Mouse (Mus musculus) midbrain, embryonic 14.5 days (tissue): ENCODE measurements around the gene Mfap5. TPM values are rescaled to one million over a fixed set of nuclear protein-coding genes. Genes with fewer than 3 reads are reported as not detected.
"Not testable (repeated sequence)": the region's sequence is repeated elsewhere in the genome, so short reads cannot be mapped to it uniquely, and the experiment has no call there.

Source experiments
- ATAC-seq: fragments of 200-750 bp; cut with Nextera tagmentation; 2 replicates; pipeline ENCODE4 v1.8.0; 2017; ENCODE audit warnings: moderate number of reproducible peaks, moderate library complexity; ENCODE audit not compliant: low FRiP score, low TSS enrichment
- DNase-seq: peaks from one replicate; pipeline ENCODE4 v3.0.0-alpha.2; 2015
- H3K27ac ChIP-seq: fragments of 300-500 bp; sonication (generic); replicated peaks from 2 replicates; pipeline ENCODE4 v1.5.1; 2014; ENCODE audit warnings: mild to moderate bottlenecking, low read depth, low read length, moderate library complexity
- H3K27me3 ChIP-seq: fragments of 300-500 bp; sonication (generic); 2 replicates; pipeline ENCODE4 v1.6.1; 2014; ENCODE audit warnings: low read length, control low read depth, mixed read lengths; ENCODE audit not compliant: control insufficient read depth, insufficient read depth
- H3K36me3 ChIP-seq: fragments of 300-500 bp; sonication (generic); 2 replicates; pipeline ENCODE4 v1.6.1; 2014; ENCODE audit warnings: low read length, control low read depth; ENCODE audit not compliant: control insufficient read depth, insufficient read depth
- H3K4me1 ChIP-seq: fragments of 300-500 bp; sonication (generic); 2 replicates; pipeline ENCODE4 v1.6.1; 2014; ENCODE audit warnings: mild to moderate bottlenecking, antibody characterized with exemption, low read length, control low read depth; ENCODE audit not compliant: control insufficient read depth, insufficient read depth
- H3K4me2 ChIP-seq: fragments of 300-500 bp; sonication (generic); 2 replicates; pipeline ENCODE4 v1.6.1; 2014; ENCODE audit warnings: mild to moderate bottlenecking, low read length, moderate library complexity
- H3K4me3 ChIP-seq: fragments of 300-500 bp; sonication (generic); replicated peaks from 2 replicates; pipeline ENCODE4 v1.5.1; 2014; ENCODE audit warnings: low read depth, low read length
- H3K9ac ChIP-seq: fragments of 300-500 bp; sonication (generic); replicated peaks from 2 replicates; pipeline ENCODE4 v1.6.1; 2014; ENCODE audit warnings: mild to moderate bottlenecking, low read length, moderate library complexity
- H3K9me3 ChIP-seq: fragments of 300-500 bp; sonication (generic); 2 replicates; pipeline ENCODE4 v1.6.1; 2016; ENCODE audit warnings: low read length, control low read depth, mixed read lengths; ENCODE audit not compliant: control insufficient read depth
- WGBS: fragments of 180-500 bp; shearing (Covaris S2); extraction: QIAGEN DNeasy Blood & Tissue Kit; methylation state at CpG from one replicate; pipeline ENCODE4 v1.1.7; 2014; 5-methylcytosine and 5-hydroxymethylcytosine counted together
- polyA plus RNA-seq: library from polyadenylated mRNA; unstranded; fragments of >200 nt; fragmentation: Nextera tagmentation; extraction: Ambion mirVana; gene quantifications from 2 replicates; pipeline ENCODE4 v1.2.1, GENCODE M21; 2014

Gene Mfap5
- polyA plus RNA-seq, 1 experiment from 2014 or later: 1.6 TPM

DNA sequence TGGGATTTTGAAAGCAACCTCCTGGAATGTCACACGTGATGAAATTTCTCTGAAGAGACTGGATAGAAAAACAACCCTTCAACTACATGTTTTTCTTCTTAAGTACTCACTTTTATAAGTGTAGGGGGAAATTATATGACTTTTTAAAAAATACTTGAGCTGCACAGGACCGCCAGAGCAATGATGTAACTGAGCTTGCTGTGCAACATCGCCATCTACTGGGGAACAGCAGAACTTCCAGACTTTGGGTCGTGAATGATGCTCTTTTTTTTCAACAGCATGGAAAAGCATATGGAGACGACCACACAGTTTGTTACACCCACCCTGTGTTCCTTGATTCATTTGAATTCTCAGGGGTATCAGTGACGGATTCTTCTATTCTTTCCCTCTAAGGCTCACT, 56.8 kb downstream of the Mfap5 start:
- 3% methylated on average over 6 of the region's 6 CpGs for WGBS
- H3K4me2 ChIP-seq: peak overlapping the region; percentile 43
- peak; percentile 52; the same call in 1 of the 2 replicates for ATAC-seq

DNA sequence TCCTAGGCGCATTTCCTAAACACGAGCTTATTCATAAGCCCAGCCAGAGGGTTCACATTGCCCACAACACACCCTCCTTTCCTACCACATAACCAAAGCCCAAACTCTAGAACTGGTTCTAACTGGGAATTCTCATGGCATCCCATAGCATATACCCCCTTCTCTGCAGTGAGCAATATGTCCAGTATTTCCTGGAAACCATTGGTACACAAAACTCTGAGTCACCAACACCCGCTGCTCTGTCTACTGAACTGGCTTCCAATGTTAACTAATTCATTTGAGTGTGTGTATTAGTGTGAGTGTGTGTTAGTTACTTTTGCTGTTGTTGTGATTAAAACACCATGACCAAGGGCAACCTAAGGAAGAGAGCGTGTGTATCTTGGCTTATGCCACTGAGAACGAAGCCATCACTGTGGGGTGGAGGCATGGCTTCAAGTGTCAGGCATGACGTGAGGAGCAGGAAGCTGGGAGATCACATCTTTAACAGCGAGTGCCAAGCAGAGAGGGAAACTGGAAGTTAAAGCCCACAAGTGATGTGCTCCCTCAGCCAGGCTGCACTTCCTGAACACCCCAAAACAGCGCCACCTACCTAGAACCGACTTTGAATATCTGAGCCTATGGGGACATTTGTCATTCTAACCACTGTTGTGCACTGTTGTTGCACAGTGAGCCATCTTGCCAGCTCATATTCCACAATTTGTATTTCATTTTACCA, 59.6 kb downstream of the Mfap5 start:
- H3K9me3 ChIP-seq: no peaks in the 10 kb centered on the region
- H3K27ac ChIP-seq: no peak overlapping the region
- H3K9ac ChIP-seq: no peak overlapping the region
- H3K27me3 ChIP-seq: no peaks in the 10 kb centered on the region; the same call in 1 of the 2 replicates
- 92% methylated on average over 9 of the region's 9 CpGs for WGBS
- no peak overlapping the region for H3K4me2 ChIP-seq
- H3K36me3 ChIP-seq: no peaks in the 10 kb centered on the region
- no peak for ATAC-seq
- no peak overlapping the region for H3K4me3 ChIP-seq
- DNase-seq: no peak
- H3K4me1 ChIP-seq: no peaks in the 10 kb centered on the region

More for the DNA sequence above, 56.8 kb downstream of the Mfap5 start:
- no peaks in the 10 kb centered on the region for H3K36me3 ChIP-seq
- no peaks in the 10 kb centered on the region; the same call in 1 of the 2 replicates for H3K27me3 ChIP-seq
- H3K4me3 ChIP-seq: 0 out of 2 replicates have a peak overlapping the region, but pooled peaks have one; percentile 7
- no peak overlapping the region; the same call in 1 of the 2 replicates for H3K9ac ChIP-seq
- H3K27ac ChIP-seq: no peak overlapping the region
- H3K9me3 ChIP-seq: no peaks in the 10 kb centered on the region
- DNase-seq: peak; percentile 90
- H3K4me1 ChIP-seq: no peaks in the 10 kb centered on the region

DNA sequence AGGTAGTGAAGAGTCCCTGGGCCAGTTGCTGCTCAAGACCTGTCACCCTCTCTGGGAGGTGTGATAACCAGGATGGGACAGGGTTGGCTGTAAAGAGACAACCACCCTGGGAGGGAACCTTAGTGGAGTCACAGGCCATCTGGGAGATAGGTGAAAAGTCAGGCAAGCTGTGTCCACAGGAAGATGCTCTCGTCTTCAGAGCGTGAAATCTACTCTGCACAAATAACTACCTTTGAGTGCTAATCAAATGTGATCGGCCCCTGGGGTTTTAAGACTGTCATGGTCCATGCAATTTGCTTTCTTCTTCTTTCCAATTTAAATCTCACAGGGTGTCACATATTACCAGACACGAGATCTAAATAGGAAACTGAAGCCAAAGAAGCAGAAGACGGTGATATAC, 63.5 kb downstream of the Mfap5 start:
- Histone ChIP-seq H3K27ac (no peak overlapping the region), H3K4me2 (no peak overlapping the region), H3K9ac (no peak overlapping the region), H3K4me1 (no peaks in the 10 kb centered on the region), H3K36me3 (no peaks in the 10 kb centered on the region), H3K9me3 (no peaks in the 10 kb centered on the region), H3K4me3 (no peak overlapping the region), H3K27me3 (no peaks in the 10 kb centered on the region)
- no peak for DNase-seq
- no peak for ATAC-seq
- 35% methylated on average over 5 of the region's 5 CpGs for WGBS

DNA sequence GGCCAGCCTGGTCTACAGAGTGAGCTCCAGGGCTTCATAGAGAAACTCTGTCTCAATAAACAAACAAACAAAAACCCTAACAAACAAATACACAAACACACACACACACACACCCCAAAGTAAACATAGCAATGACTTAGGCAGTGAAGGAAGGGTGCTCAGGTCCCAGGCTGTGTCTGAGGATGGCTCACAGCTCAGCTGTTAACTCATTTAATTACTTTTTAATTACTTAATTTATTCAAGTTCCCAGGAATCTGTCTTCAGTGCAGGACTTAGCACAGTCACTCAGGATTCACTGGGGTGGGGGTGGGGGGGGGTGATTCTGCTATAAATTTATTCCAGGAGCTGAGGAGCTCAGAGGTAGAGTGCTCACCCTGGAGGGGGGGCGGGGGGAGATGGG, 64.1 kb downstream of the Mfap5 start:
- 72% methylated on average over 1 of the region's 1 CpGs for WGBS

DNA sequence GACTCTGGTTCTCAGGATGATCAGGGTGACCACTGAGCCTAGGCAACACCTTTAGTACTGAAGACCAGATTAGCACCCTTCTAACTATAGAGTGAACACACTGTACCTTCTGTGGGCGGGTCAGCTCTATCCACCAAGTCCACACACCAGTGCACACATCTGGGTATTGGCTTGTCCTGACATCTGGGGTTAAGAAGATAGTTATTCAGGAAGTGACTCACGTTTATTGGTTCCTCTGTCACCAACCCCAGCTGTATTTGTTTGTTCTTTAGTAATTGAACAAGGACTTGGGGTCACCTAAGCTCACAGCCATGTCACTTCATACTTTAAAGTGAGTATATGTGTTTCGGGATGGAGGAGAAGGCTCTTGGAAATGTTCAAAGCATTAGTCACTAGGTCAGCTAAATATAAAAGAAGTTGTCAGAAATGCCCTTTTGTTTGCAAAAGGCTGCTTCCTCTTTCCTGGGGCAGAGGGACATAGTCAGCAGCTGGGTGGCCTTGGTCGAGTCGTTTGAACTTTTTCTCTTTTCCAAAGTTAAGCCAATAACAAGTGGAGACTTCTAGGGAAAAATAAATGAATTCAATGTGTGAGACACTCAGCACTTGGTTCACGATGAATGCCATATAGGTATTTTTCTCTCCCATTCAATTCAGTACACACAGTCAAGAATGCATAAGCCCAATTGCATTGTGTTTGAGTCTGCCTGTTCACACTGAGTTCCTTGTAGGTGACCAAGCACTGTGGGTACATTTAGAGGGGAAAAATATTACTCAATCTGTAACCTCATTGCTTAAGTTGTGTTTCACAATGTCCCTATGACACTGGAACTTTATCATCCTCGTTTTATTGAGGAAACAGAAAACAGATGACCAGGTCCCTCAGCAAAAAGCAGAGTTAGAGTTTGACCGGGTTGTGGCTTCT, 65.3 kb downstream of the Mfap5 start:
- WGBS: 78% methylated on average over 8 of the region's 8 CpGs
- Histone ChIP-seq H3K4me3 (no peak overlapping the region), H3K9me3 (no peaks in the 10 kb centered on the region), H3K4me1 (no peaks in the 10 kb centered on the region), H3K27ac (no peak overlapping the region), H3K36me3 (no peaks in the 10 kb centered on the region), H3K4me2 (no peak overlapping the region), H3K27me3 (no peaks in the 10 kb centered on the region), H3K9ac (no peak overlapping the region)
- DNase-seq (no peak), ATAC-seq (no peak)

More for the DNA sequence above, 64.1 kb downstream of the Mfap5 start:
- Histone ChIP-seq H3K27ac (no peak overlapping the region), H3K4me1 (no peaks in the 10 kb centered on the region), H3K9me3 (no peaks in the 10 kb centered on the region), H3K36me3 (no peaks in the 10 kb centered on the region), H3K9ac (no peak overlapping the region), H3K4me3 (no peak overlapping the region), H3K4me2 (no peak overlapping the region), H3K27me3 (no peaks in the 10 kb centered on the region)
- ATAC-seq (no peak), DNase-seq (no peak)

DNA sequence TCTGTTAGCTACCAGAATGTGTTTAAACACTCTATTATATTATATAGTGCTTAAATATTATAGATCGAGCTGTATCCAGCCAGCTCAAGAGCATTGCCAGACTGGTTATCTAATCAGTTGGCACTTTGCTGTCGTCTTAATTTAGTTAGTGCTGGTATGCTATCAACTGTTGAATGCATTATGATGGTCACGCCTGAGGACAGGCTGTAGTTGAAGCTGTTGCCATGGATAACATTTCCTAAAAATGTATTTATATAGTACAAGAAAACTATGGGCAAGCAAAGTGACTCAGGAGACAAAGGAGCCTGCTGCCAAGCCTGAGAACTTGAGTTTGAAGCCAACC, 65.9 kb downstream of the Mfap5 start:
- H3K27me3 ChIP-seq: no peaks in the 10 kb centered on the region
- ATAC-seq: no peak
- H3K36me3 ChIP-seq: no peaks in the 10 kb centered on the region
- no peak overlapping the region for H3K4me3 ChIP-seq
- no peak overlapping the region for H3K27ac ChIP-seq
- WGBS: 88% methylated on average over 3 of the region's 3 CpGs
- no peaks in the 10 kb centered on the region for H3K4me1 ChIP-seq
- H3K9ac ChIP-seq: no peak overlapping the region
- no peak for DNase-seq
- H3K4me2 ChIP-seq: no peak overlapping the region
- no peaks in the 10 kb centered on the region for H3K9me3 ChIP-seq

DNA sequence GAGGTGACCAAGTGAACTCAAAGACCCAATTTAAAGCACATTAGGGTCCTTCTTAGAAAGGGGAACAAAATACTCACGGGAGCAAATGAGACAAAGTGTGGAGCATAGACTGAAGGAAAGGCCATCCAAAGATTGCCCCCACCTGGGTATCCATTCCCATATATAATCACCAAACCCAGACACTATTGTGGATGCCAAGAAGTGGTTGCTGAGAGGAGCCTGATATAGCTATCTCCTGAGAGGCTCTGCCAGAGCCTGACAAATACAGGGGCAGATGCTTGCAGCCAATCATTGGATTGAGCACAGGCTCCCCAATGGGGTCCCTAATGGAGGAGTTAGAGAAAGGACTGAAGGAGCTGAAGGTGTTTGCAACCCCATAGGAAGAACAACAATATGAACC, 69.4 kb downstream of the Mfap5 start:
- not testable (repeated sequence) for H3K9ac ChIP-seq, H3K36me3 ChIP-seq, H3K27me3 ChIP-seq, H3K4me3 ChIP-seq, H3K4me1 ChIP-seq, H3K9me3 ChIP-seq, ATAC-seq, H3K27ac ChIP-seq, H3K4me2 ChIP-seq, DNase-seq
- 89% methylated on average over 1 of the region's 1 CpGs for WGBS

DNA sequence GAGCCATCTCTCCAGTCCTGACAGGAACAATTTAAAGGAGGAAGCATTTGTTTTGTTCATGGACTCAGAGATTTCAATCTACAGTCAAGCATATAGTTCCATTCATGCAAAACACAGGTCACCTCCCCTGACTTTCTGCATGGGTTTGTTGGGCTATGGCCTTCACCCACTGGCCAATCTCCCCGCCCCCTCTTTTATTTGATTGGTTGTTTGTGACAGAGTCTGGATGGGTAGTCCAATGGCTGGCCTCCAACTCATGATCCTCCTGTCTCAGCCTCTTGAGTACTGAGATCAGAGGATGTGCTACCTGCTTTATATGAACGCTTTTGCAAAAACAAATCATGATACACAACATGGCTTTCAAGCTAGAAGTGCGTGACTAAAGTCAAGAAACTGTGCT, 71.4 kb downstream of the Mfap5 start:
- no peaks in the 10 kb centered on the region for H3K4me1 ChIP-seq
- H3K36me3 ChIP-seq: no peaks in the 10 kb centered on the region
- no peaks in the 10 kb centered on the region for H3K27me3 ChIP-seq
- H3K27ac ChIP-seq: no peak overlapping the region
- no peak overlapping the region for H3K4me3 ChIP-seq
- WGBS: 97% methylated on average over 3 of the region's 3 CpGs
- no peak overlapping the region for H3K4me2 ChIP-seq
- DNase-seq (no peak), ATAC-seq (no peak)
- no peak overlapping the region for H3K9ac ChIP-seq
- no peaks in the 10 kb centered on the region for H3K9me3 ChIP-seq
